Mouse (Mus musculus) layer of hippocampus, adult 18-20 months (tissue): Measurements from ENCODE around the gene Ccnf. TPM values are rescaled to one million over a fixed set of nuclear protein-coding genes. Genes with fewer than 3 reads are reported as not detected.

Experiments used
- DNase-seq, 2 experiments: peaks; one replicate each; pipeline ENCODE4 v3.0.0; 2022; ENCODE audit warnings: low spot score in 2 of 2
- long read RNA-seq: library from polyadenylated mRNA; stranded (forward); transcript quantifications from one replicate; pipeline ENCODE4 v2.0.0, GENCODE M21; 2021
- total RNA-seq, 2 experiments: library from RNA; stranded (reverse); gene quantifications; 2 replicates each; pipeline ENCODE4 v1.2.3; 2021

The Ccnf gene
- total RNA-seq: 1 to 10 TPM; 4.8 to 5.0 TPM
- long read RNA-seq, full-length matches to known transcripts: 8 of 9 reads
- long read RNA-seq, partial matches to known transcripts: 0 of 9 reads
- long read RNA-seq, other reads (novel, unspliced or antisense): 1 of 9 reads

DNA sequence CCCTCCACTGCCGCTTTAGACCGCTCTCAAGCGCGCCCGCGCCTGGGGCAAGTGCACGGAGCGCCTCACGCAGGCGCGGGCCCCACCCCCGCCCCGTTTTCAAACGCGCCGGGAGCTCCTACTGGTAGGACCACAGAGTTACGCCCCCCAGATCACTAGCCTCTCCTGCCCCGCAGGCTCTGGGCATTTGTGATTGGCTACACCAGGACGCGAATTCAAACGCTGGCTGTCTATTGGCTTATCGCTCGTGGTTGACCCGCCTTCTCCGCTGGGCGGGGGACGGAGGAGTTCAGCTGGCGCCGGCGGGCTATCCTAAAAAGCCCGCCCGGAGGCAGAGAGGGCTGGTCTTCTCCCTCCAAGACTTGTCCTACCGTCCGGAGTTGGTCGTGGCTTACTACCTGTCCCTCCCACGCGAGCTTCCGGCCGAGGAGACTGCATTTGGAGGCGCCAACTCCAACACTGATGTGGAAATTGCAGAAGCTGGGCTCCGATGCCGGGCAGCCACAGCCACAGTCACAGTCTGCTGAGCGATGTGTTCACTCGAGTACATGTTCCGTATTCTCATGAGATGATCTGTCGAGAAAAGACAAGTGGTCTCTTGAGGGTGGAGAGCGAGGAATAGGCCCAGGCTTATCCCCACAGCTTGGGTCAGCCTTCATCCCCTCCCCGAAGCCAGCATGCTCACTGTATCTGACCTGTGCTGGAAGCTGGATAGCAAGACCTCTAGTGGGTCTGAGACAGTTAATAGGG lies at the start of gene Ccnf:
Gene Ccnf, minus strand, starts transcription at position 165 of the 750 bp plus-strand sequence.
- DNase-seq: peak; percentile 96 to 97

DNA sequence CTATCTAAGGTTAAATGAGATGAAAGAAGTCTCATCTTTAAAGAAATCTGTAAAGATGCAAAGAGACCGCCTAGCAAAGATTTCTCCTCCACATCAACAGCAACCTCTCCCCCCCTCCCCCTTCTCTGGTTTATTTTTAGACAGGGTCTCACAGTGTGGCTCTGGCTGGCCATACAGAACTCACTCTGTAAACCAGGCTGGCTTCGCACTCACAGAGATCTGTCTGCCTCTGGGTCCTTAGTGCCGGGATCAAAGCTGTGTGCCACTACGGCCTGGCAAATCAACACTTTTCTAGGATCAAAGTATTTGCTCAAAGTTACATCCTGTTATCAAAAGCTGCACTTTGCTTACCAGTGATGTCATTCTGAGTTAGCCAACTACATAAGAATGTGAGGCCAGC lies 49.4 kb upstream of the Ccnf start:
- no peak for DNase-seq

DNA sequence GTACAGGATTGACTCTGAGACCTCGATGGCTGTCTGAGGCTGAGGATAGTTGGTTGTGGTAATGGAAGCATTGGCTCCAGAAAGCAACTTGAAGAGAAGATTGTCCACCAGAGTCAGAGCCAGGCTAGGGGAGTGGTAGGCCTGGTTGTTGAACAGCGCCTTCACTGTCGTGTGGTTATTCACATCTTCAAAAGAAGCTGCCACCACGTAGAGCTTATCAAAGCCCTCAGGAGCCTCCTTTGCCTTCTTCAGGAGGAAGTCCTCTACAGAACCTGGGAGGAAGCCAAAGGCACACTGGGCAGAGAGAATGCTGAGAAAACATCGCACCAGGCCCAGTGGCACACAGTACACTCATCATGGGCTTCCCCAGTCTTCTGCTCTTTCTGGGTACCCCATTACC lies 38.1 kb upstream of the Ccnf start:
- no peak for DNase-seq

DNA sequence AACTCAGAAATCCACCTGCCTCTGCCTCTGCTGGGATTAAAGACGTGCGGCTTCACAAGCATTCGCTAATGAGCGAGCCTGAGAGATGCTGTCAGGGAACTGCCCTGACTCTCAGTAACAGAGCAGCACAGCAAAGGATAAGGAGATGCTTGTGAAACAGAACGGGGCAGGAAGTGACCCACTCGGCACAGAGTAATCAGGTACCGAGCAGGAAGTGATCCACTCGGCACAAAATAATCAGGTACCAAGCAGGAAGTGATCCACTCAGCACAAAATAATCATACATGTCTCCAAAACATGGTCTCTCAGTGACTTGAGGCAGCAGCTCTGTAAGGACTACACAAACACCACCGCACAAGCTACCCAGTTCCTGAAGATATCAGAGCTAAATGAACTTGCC lies 37.2 kb upstream of the Ccnf start:
- DNase-seq: no peak

DNA sequence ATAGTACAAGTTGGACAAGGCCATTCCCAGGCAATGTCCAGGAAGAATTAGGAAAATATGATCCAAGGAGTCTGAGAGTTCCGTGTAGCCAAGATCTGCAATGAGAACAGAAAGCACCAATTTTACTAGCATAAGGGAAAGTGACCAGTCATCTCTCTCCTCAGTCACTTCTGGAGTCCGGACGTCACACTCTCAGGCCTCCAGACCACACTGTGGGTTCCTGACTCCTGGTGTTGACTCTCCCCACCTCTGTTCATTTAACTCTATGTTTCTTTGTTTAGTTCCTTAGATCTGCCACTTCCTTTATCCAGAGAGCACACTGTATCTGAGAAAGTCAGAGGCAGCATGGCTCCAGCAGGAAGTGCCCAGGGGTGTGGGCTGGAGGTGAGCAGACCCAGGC lies 34.4 kb upstream of the Ccnf start:
- DNase-seq: no peak

DNA sequence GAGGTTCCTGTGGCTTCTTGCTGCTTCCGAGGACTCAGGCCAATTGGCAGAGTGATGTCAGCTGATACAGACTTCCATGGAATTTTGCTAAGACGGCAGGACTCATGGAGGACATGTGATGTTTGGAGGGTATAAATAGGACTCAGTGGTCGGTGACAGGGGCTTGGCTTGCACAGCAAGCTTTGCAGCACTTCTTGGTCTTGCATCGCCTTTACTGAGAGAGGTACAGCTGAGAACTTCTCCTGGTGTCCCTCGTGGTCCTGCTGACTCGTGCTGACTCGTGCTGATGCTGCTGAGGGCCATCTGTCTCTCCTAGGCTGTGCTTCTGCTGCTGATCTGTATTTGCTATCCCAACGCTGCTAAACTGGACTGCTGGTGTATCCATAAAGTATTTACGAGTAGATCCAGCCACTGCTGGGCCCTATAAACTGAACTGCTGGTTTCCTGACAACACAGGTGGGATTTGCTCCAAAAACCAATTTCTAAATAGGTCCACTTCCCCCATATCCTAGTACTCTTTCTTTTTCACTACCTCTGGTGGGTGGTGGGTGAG lies 32.1 kb upstream of the Ccnf start:
- peak in 1 of 2 experiments; percentile 3 for DNase-seq

DNA sequence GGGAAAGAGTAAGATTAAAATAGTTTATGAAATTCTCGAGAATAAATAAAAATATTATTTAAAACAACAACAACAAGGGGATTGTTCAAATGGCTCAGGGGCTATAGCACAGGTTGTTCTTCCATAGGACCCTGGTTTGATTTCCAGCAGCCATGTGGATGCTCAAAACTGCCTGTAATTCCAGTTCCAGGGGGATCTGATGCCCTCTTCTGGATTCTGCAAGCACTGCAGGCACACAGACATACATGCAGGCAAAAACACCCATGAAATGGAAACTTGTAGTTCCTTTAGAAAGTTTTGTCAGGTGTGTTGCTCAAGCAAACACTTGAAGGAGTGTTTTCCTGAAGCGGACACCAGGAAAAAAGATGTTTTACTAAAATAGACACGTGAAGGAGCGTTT lies 31.4 kb upstream of the Ccnf start:
- peak in 1 of 2 experiments; percentile 4 for DNase-seq

DNA sequence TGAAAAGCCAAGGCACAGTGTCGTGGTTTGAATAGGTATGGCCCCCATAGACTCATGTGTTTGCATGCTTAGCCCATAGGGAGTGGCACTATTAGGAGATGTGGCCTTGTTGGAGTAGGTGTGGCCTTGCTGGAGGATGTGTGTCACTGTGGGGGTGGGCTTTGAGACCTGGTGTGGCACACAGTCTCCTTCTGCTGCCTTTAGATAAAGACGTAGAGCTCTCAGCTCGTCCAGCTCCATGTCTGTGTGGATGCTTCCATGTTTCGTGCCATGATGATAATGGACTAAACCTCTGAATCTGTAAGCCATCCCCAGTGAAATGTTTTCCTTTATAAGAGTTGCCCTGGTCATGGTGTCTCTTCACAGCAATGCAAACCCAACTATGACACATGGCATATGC lies 28.6 kb upstream of the Ccnf start:
- DNase-seq: no peak

DNA sequence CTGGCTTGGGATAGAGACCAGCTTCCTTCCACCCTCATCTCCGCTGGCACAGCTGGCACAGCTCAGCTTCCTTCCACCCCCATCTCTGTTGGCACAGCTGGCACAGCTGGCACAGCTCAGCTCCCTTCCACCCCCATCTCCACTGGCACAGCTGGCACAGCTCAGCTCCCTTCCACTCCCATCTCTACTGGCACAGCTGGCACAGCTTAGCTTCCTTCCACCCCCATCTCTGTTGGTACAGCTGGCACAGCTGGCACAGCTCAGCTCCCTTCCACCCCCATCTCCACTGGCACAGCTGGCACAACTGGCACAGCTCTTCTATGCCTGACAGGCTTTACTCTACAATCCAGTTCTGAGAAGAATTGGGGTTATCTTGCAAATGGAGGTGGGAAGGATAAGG lies 15.8 kb upstream of the Ccnf start:
- no peak for DNase-seq

DNA sequence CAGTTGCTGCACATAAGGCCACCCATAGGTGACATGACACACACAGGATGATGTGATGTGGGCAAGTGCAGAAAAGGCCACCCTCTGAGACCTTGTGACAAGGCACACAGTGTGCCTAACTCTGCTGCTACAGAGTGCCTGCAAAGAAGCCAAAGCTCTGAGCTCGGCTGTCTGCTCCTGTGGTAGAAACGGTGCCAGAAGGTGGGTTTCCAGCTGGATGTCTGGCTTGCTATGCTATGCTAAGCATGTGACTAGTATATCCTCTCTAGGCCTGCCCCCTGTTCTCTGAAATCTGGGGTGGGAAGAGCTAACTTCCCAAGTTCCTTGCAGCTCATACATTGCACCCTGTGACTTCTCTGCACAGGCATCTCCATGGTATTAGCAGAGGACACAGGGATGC lies 13.5 kb upstream of the Ccnf start:
- no peak for DNase-seq

DNA sequence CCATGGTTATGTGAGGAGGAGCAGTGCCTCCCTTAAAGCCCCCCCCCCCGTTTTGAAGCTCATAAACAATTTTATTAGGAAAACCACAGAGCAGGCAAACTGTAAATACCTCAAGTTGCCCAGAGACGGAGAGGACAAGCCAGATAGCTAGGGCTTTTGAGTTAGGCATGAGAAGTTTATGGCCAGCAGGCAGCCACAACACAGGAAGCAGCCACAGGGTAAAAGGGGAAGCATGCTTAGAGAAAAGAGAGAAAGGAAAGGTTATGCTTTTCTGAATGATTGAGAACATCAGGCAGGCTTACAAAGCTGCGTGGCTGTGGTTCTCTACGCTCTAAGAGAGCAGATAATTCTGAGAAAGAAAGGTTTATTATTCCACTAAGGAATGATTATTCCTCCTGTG lies 9.2 kb upstream of the Ccnf start:
- no peak for DNase-seq

DNA sequence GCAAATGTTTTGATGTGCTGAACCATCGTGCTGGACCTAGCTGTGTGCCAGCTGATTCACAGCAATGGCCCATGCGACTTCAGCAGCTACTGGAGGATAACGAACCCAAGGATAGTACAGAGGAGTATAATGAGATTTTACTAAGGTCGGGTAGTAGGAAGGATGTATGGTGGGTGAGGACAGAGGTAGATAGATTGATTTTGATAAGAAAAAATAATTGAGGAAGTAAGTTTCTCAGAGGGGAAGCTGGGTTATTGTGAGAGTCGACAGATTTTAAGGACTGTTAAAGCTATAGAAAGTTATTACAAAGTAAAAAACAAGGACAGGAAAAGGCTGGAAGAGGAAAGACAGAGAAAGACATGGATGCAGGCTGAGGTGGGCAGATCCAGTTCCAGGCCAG lies 8.4 kb upstream of the Ccnf start:
- DNase-seq: no peak

DNA sequence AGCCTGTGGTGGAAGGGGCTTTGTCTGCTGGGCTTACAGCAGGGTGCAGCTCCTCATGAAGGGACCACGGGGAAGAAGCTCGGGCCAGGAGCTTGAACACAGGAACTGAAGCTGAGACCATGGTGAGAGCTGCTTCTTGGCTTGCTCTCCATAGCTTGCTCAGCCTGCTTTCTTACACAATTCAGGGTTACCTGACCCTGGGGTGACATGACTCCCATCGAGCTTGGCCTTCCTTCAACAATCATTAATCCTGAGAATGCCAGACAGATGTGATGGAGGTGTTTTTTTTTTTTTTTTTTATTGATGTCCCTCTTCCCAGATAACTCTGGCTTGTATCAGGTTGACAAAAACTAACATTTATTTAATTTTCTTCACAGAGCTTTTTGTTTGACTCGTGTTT lies 7.7 kb upstream of the Ccnf start:
- DNase-seq: no peak

DNA sequence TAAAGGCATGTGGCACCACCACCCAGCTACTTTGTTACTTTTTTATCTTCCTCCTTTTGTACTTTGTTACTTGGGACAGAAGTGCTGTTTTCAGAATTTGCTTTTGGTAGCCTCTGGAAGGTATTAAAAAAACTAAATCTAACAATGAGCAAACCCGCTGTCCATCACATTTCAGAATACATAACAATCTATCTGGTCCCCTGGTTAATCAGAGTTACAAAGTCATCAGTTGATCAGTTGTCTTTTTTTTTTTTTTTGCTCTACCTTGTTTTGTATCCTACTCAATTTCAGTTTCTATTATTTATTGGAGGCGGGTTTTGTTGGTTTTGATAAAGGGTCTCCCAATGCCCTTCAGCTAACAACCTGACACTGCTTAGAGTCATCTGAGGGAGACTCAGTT lies 1.0 kb upstream of the Ccnf start:
- no peak for DNase-seq

DNA sequence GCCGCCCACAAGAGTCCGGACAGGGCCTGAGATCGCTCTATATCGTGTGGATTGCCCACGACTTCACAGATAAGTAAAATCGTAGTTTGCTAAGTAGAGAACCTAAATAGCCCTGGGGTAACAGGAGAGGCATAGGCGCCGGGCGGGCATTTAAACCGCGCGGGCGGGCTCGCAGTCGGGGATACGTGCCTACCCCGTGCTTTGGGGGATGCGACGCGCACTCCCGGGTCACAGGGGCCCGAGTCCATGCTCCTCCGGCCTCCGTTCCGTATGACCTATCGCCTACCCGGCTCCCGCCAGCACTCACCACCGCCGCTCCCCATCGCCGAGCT lies 330 bp downstream of the Ccnf start:
- no peak for DNase-seq

DNA sequence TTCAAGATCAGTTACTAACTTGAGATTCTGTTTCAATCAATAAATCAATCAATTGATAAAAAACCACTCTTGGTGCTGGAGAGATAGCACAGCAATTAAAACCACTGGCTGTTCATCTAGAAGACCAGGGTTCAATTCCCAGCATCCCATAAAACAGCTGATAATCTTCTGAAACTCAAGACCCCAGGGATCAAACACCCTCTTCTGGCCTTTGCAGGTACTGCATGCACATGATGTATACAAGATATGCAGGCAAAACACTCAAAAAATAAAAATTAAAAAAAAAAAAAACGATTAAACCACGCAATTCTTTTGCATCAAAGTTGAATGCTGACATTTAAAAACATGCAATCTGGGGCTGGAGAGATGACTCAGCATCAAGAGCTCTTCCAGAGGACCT lies 2.6 kb downstream of the Ccnf start:
- no peak for DNase-seq

DNA sequence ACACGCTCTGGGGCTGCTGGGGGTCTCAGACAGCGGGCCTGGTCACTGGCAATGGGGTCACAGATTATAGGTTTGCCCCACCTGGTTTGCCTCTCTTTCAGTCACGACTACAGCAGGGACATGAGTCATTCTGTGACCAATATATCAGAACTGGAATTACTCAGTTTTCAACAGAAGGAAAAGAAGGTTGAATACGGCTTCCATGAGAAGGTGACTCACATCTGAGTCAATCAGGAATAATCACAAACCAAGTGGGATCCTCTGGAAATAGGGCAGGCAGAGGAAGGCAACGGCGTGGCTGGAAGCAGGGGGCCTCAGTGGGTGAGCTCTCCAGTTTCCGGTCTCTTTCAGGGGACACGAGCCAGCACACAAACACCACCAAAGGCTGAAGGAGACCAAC lies 7.2 kb downstream of the Ccnf start:
- DNase-seq: peak in 1 of 2 experiments; percentile 13

DNA sequence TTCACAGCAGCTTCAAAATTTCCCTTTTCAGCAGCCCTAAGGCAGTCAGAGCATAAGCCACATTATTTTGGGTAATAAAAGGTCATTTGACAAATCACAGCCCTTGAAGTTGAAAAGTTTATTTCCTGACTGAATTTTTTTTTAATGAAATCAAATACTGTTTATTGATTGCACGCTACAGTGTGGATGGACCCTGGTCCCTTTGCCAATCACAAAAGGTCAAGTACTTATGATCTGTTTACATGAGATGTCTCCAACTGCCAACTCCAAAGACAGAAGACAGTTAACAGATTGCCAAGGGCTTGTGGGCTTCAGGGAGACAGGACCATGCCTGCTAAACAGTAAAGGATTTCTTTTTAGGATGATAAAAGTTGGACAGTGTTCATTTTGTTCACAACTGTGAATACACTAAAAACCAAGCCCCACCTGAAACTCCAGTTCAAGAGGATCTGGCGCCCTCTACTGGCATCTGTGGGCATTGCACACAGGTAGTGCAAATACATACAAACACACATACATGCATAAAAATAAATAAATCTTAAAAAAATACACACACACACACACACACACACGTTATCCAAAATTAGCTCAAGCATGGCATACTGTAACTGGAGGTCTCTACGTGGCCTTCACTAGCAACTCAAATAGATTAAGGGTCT lies 7.8 kb downstream of the Ccnf start:
- no peak for DNase-seq

DNA sequence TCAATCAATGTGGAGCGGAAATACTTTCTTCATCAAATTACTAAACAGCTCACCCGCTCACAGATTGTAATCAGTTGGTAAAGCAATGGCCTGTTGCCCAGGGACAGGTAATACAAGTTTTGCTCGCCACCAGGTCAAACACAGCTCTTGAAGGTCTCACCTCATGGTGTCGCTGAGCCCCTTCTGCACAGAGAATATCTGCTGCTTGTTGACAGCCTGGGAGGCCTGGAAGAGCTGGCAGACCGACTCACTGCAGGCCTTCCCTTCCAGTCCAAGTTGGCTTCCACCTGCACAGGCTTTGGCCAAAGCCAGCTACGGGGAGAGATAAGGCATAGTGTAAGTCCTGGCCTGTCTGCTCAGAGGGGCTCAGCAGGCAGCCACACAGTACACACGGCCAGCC lies 14.4 kb downstream of the Ccnf start:
- no peak for DNase-seq

DNA sequence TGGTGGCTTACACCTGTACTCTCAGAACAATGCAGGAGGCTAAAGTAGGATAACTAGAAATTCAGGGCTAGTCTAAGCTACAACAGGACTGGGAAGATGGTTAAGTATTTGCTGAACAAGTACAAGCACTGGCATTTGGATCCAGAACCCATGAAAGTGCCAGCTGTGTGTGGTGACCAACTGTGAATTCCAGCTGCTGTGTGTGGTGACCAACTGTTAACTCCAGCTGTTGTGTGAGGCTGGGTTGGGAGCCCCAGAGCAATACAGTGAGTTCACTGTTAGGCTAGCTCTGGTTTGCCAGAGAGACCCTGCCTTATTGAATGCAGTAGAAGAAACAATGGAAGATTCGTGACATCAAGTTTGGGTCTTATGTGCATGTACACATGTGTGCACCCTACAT lies 14.8 kb downstream of the Ccnf start:
- DNase-seq: no peak

DNA sequence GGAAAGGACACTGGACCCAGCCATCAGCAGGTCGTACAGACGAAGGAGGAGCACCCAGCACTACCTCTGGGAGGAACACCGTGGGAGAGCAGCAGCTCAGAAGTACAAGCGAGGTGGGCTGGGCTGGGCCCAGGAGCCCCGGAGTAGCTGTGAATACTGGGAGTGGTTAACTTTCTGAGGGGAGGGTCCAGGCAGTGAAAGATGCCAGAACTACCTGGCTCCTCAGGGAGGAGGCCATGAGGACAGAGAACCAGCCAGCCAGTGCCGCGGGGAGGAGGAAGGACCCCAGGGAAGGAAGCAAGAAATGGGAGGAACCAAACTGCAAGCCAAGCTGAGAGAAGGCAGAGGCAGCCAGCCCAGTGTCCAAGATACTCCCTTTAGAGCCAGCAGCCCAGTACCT lies 23.3 kb downstream of the Ccnf start:
- no peak for DNase-seq

DNA sequence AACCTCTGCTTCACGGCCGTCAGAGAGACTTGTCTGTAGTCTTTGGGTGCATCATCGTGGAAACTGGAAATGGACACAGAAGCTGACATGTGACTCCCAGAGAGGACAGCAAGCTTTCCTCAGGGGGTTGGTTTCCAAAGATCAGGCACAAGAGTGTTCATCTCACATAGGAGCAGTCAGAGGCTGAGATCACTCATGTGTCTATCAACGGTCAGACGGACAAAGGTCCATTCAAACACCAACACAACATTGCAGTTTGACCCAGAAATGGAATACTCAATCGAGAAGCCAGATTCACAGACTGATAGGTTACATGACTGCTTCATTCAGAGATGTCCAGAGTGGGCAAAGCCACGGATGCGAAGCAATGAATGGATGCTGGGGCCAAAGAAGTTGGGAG lies 24.6 kb downstream of the Ccnf start:
- DNase-seq: no peak

DNA sequence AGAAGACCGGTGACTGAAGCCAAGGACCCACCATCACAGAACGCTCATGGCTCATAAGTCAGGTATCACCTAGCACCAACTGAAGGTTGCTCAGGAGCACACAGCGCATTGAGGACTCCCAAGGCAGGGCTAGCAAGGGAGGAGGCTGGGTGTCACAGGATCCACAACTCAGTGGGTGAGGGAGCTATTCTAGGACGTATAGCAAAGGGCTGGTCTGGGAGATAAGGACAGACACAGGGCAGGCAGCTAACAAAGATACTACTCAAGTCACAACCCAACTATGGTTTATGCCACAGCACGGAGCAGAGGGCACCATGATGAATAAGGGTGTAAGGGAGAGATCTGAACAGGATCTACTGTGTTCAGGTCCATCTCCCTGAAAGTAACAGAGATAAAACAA lies 25.4 kb downstream of the Ccnf start:
- DNase-seq: no peak
